Mouse (Mus musculus): ENCODE results near the gene Prr19. TPM values are rescaled to one million over a fixed set of nuclear protein-coding genes. Genes with fewer than 3 reads are reported as not detected.

Prr19 gene
- polyA plus RNA-seq (2015; fragmentation: Illumina TruSeq; extraction: RNeasy Lipid Tissue Mini Kit (QIAGEN cat#74804); ENCODE audit: low read depth, low replicate concordance): 0.51 TPM

DNA sequence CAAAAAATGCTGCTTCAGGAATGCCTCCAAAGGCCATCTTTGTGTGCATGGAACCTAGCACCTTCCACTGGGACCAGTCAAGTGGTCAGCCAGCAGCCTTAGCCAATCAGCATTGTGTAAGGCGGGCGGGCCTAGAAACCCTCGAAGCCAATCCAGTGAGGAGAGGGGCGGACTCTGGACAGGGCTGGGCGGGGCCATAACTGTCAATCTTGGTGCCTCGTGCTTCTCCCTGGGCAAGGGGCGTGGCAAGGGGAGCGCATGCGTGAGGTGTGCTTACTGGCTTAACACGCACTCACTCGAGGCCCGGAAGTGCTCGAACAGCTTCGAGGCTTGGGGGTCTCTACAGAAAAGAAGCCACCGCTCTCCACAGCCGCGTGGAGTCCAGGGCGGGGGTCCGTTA, at the start of gene Prr19:
Gene Prr19, plus strand, starts transcription at position 349 of the 400 bp plus-strand sequence.

DNA sequence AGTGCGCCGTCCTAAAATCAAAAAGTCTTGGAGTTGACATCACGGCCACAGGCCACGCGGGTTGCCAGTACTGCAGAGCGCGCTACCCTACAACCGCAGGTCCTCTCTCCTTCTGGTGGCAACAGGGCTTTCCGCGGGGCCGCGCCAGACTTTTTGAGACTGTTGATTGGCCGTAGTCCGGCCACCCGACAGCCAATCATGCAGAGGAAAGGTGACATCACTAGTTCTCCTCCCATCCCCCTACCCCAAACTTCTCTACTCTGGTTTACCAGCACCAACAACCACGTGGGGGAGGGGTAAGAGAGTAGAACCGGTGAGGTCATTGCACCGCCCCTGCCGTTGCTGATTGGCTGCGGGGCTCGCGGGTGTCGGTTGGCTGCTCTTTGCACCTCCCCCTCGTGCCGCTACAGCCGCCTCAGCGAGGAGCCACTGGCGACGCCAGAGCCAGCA, 33.9 kb upstream of the Prr19 start, which contains the start of gene Cic:
Gene Cic, plus strand, starts transcription at position 404 of the 450 bp plus-strand sequence.

DNA sequence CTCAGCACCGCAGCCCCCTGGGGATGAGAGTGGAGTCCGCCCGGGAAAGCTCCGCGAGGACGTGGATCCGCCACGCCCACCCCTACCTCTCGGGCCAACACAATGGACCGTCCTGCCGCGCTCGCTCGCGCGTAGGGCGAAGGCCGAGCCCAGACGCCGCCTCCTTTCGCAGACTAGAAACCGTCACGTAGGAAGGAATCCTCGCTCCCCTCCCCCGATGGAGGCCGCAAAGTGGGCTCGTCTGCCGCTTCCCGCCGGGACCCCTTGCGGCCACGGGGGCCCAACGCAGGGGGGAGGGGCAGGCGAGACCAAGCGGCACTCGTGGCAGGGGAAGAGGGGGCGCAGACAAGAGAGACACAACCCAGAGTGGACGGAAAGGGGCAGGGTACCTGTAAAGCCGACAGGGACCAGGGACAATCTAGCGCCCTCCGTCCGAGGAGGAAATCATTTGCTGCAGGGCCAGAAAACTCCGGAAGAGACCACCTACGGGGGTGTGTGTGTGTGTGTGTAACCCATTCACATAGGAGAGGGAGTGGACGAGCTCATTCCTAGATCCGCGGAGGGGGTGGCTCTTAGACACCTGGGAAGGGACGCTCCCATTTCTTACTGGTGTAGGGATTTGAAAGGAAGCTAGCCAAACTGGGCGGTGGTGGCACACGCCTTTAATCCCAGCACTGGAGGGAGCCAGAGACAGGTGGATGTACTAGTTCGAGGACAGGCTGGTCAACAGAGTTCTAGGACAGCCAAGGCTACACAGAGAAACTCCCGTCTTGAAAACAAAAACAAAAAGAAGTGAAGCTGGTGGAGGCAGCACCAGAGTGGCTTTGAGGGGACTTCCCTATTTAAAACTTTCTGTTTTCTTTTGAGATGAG, 3.5 kb upstream of the Prr19 start, which contains the start of gene Pafah1b3:
Gene Pafah1b3, minus strand, starts transcription at position 533 of the 872 bp plus-strand sequence.

DNA sequence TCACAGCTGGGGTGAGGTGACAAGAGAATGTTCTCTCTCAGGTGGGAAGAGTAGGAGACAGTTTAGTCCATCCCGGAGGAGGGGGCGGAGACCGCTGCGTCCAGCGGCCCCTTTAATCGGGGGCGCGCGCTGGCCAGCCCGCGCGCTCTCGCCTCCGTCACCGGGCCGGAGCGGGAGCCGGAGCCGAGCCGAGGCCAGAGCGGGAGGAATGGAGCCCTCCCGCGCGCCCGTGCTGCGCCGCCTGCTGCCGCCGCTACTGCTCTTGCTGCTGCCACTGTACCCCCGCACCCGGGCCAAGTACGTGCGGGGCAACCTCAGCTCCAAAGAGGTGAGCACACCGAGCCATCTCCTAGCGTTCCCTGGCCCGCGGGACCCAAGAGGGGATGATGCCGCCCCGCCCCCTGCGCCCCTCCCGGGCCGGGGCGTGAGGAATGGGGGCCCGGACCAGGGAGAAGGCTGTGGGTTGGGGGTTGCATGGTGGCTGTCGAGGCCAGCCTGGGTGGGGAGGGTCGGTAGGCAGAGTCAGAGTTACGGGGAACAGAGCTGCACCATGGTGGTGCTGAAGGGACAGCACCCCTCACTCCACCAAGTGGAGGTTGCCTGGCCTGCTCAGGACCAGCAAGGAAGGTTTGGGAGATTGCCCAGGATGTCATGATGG, 4.9 kb downstream of the Prr19 start, which contains the start of gene Tmem145:
Gene Tmem145, plus strand, starts transcription at position 151 of the 658 bp plus-strand sequence.

DNA sequence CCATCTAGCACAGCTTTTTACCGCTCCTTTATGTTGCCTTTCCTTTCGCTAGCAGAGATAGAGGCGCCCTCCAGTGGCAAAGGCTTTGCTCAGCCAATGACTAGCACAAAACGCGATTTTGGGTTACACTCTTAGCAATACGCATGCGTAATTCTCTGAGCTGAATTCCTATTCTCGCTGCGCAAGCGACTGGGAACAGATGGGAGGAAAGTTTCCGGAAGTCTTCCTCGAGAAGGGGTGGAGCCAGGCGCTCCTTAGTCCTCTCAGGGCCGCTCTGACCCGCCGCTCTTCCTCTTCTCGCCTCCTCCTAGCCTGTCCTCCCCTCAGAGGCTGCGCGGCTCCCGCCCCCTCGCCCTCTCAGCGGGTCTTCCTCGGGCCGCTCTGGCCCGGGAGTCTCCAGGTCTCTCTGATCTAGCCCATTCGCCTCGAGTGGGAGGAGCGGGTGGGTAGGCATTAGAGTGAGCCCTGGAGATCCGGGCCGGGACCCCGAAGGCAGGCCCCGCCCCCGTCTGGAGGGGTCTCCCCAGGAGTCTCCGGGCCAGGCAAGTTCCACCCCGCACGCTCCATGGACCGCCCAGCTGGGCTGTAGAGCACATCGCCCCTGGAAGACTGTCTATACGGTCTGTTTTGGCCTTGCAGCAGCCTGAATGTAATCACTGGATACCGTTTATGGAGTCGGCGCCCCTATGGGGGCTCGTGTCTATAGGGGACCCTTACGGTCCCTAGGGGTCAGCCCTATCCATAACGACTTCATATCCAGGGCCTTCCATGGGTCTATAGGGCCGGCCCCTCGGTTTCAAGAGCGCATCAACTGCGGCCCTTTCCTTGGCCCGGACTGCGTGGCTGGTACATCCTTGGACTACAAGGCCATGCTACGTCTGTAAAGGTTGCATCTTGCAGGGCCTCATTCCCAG, 15.6 kb downstream of the Prr19 start, which contains the start of gene Megf8:
Gene Megf8, plus strand, starts transcription at position 633 of the 914 bp plus-strand sequence.

Other genes with a start within 250 kb of the Prr19 start
- gene Grik5, start 229.1 kb upstream of the Prr19 start, polyA plus RNA-seq (2015; fragmentation: Illumina TruSeq; extraction: RNeasy Lipid Tissue Mini Kit (QIAGEN cat#74804); ENCODE audit: low read depth, low replicate concordance): 104 TPM
- 16.5 TPM for gene Zfp574, start 228.8 kb upstream of the Prr19 start, polyA plus RNA-seq (2015; fragmentation: Illumina TruSeq; extraction: RNeasy Lipid Tissue Mini Kit (QIAGEN cat#74804); ENCODE audit: low read depth, low replicate concordance)
- 4.0 TPM for gene Pou2f2, start 121.7 kb upstream of the Prr19 start, polyA plus RNA-seq (2015; fragmentation: Illumina TruSeq; extraction: RNeasy Lipid Tissue Mini Kit (QIAGEN cat#74804); ENCODE audit: low read depth, low replicate concordance)
- 15.9 TPM for gene Dedd2, start 80.8 kb upstream of the Prr19 start, polyA plus RNA-seq (2015; fragmentation: Illumina TruSeq; extraction: RNeasy Lipid Tissue Mini Kit (QIAGEN cat#74804); ENCODE audit: low read depth, low replicate concordance)
- 6.3 TPM for gene Zfp526, start 80.0 kb upstream of the Prr19 start, polyA plus RNA-seq (2015; fragmentation: Illumina TruSeq; extraction: RNeasy Lipid Tissue Mini Kit (QIAGEN cat#74804); ENCODE audit: low read depth, low replicate concordance)
- gene Gsk3a, start 63.6 kb upstream of the Prr19 start, polyA plus RNA-seq (2015; fragmentation: Illumina TruSeq; extraction: RNeasy Lipid Tissue Mini Kit (QIAGEN cat#74804); ENCODE audit: low read depth, low replicate concordance): 204 TPM
- 29.1 TPM for gene Erf, start 50.6 kb upstream of the Prr19 start, polyA plus RNA-seq (2015; fragmentation: Illumina TruSeq; extraction: RNeasy Lipid Tissue Mini Kit (QIAGEN cat#74804); ENCODE audit: low read depth, low replicate concordance)
- gene Cic, start 33.7 kb upstream of the Prr19 start, polyA plus RNA-seq (2015; fragmentation: Illumina TruSeq; extraction: RNeasy Lipid Tissue Mini Kit (QIAGEN cat#74804); ENCODE audit: low read depth, low replicate concordance): 104 TPM
- 39.5 TPM for gene Pafah1b3, start 3.4 kb upstream of the Prr19 start, polyA plus RNA-seq (2015; fragmentation: Illumina TruSeq; extraction: RNeasy Lipid Tissue Mini Kit (QIAGEN cat#74804); ENCODE audit: low read depth, low replicate concordance)
- gene Tmem145, start 4.7 kb downstream of the Prr19 start, polyA plus RNA-seq (2015; fragmentation: Illumina TruSeq; extraction: RNeasy Lipid Tissue Mini Kit (QIAGEN cat#74804); ENCODE audit: low read depth, low replicate concordance): 38.8 TPM
- 50.0 TPM for gene Megf8, start 15.8 kb downstream of the Prr19 start, polyA plus RNA-seq (2015; fragmentation: Illumina TruSeq; extraction: RNeasy Lipid Tissue Mini Kit (QIAGEN cat#74804); ENCODE audit: low read depth, low replicate concordance)
- not detected for gene Cnfn, start 68.3 kb downstream of the Prr19 start, polyA plus RNA-seq (2015; fragmentation: Illumina TruSeq; extraction: RNeasy Lipid Tissue Mini Kit (QIAGEN cat#74804); ENCODE audit: low read depth, low replicate concordance)
- 6.3 TPM for gene Lipe, start 97.3 kb downstream of the Prr19 start, polyA plus RNA-seq (2015; fragmentation: Illumina TruSeq; extraction: RNeasy Lipid Tissue Mini Kit (QIAGEN cat#74804); ENCODE audit: low read depth, low replicate concordance)
- gene Cxcl17, start 111.5 kb downstream of the Prr19 start, polyA plus RNA-seq (2015; fragmentation: Illumina TruSeq; extraction: RNeasy Lipid Tissue Mini Kit (QIAGEN cat#74804); ENCODE audit: low read depth, low replicate concordance): not detected
- 3.0 TPM for gene Ceacam1, start 176.2 kb downstream of the Prr19 start, polyA plus RNA-seq (2015; fragmentation: Illumina TruSeq; extraction: RNeasy Lipid Tissue Mini Kit (QIAGEN cat#74804); ENCODE audit: low read depth, low replicate concordance)
- 0.88 TPM for gene Ceacam2, start 238.4 kb downstream of the Prr19 start, polyA plus RNA-seq (2015; fragmentation: Illumina TruSeq; extraction: RNeasy Lipid Tissue Mini Kit (QIAGEN cat#74804); ENCODE audit: low read depth, low replicate concordance)